Mouse (Mus musculus): Measurements from ENCODE around the gene Bcat2.

GRCm38 (mm10) chr7:45591880-45592279, 21.9 kb downstream of the Bcat2 start:
- no peak for TF ChIP-seq CTCF (IDR thresholded peaks at IDR 0.05; ENCODE audit: low read depth, low read length)
- TF ChIP-seq POLR2A (IDR thresholded peaks at IDR 0.05; ENCODE audit: extremely low read depth, insufficient read depth, low read length) = no peak

Data from liver, adult 2 months (tissue).